Mouse (Mus musculus): ENCODE results near the gene Btf3. TPM values are rescaled to one million over a fixed set of nuclear protein-coding genes. Genes with fewer than 3 reads are reported as not detected.
A peak's percentile ranks its signal among the peaks of the same experiment; 100 is the strongest.

Gene Btf3
- total RNA-seq (2021) = 100 to 1,000 TPM; 361 to 381 TPM
- long read RNA-seq, experiment 1, transcript Btf3-201 (6 exons, 1,091 nt) = minor isoform, 11 of 332 reads
- long read RNA-seq, experiment 1, transcript Btf3-205 (6 exons, 888 nt) = major isoform, 309 of 332 reads
- long read RNA-seq, experiment 1, partial matches to known transcripts = 10 of 332 reads
- long read RNA-seq, experiment 1, other reads (novel, unspliced or antisense) = 1 of 332 reads
- long read RNA-seq, experiment 2, transcript Btf3-205 (6 exons, 888 nt) = major isoform, 171 of 182 reads
- long read RNA-seq, experiment 2, partial matches to known transcripts = 5 of 182 reads
- long read RNA-seq, experiment 2, other reads (novel, unspliced or antisense) = 0 of 182 reads

DNA sequence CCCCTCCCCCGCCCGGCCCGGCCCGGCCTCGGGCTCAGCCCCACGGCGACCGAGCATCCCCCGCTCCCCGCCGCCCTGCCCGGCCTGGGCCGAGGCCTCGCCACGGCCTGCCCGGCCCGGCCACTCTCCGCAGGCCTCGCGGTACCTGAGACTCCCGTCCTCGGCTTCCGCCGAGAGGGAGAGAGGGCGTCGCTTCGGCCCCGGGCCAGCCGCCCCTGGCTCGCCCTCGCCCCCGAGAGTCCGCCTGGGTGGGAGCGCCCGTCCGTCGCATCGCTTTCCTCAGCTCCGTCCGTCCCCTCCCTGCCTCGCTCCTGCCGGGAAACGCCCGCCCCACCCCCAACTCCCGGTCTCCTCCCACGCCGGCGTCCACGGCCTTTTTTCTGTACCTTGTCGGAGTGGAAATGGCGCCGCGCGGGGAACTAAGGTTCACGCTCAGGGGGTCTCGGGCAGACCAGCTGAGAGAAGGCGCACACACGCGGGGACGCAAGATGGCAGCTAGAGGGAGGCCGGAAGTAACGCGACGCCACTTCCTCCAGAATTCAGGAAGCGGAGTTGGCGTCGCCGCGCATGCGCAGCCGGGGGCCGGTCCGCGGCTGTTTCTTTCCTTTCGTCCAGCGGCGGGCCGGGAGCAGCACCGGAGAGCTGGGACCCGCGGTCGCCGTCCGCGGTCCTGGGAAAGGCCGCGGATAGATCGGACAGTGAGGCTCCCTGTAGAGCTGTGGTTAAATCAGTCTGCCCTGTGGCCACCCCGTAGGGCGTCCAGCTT is at the start of gene Btf3:
Gene Btf3, minus strand, starts transcription at position 527 of the 766 bp plus-strand sequence.
- DNase-seq = peak; percentile 96

DNA sequence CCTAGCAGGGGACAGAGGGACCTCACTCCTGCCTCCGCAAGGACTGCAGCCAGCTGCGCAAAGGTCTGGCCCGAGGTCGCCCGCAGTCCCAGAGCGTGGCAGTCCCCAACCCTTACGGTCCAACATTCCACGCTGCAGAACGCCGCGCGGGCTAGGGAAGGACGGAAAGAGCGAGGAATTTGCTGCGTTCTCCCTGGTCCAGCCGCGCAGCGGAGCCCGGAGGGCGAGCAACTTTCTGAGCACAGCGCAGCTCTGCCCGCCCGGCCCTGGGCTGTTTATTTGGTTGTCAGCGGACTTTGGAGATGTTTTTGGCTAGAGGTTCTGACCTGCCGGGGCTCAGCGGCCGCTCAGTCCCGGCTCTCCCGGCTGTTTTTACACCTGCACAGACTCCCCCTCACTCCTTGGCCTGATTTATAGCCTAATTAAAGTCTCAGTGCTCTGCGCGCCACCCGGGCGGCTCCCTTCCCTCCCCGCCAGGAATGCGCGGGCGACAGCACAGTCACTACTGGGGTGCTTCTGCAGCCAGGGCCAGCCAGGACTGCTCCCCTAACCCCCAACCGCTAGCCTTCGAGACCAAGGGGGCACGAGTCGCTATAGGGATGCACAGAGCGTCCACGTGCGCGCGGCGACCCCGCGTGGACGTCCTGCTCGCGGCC is 49.1 kb upstream of the Btf3 start:
- peak; percentile 18 for DNase-seq

DNA sequence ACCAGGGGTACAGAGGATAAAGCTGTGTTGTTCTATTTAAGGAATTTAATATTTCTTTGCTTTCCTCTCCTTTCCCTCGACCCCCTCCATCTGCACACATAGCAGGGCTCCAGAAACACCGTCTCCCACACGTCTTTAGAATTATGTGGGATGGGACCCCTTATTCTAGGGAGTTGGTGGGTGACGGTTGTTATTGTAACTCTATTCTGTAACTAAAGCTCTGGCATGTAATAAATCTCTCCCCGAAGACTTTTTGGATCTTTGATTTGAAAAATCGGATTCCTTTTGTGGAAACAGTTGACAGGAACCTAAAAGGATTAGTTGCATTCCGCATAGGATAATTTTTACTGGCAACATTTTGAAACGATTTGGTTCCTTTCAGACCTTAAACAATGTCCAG is 48.3 kb upstream of the Btf3 start:
- DNase-seq = no peak

DNA sequence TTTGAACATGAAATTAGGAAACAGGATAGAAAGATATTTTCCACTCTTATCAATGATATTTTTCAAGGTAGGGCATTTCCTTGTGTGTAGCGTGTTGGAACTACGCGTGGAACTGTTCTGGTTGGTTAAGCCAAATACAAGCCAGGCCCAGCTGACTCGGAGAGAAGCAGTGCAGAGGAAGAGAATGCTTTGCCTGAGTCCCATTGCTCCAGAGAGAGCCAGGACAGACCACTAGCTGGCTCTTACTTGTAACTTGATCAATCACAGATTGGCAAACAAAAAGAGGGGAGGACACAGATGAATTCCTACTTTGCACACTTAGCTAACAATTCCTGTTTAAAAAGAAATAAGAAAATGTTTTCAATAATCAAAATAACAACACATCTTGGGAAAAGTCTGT is 46.2 kb upstream of the Btf3 start:
- no peak for DNase-seq

DNA sequence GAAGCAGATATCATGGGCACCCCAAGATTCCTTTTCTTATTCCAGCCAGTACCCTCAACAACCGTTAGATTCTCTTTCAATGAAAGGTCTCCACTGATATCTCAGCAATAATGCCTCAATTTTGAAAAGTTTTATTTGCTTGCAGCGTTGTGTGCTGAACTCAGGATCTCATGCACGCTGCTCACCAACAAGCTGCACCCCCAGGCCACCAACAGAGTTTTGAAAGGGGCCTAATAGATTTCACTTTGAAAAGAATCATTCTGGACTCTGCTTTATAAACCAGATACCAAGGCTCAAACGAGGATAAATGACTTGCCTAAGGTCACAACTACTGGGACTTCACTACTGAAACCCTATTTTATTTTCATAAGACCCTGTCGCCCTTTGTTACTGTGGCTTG is 44.4 kb upstream of the Btf3 start:
- no peak for DNase-seq

DNA sequence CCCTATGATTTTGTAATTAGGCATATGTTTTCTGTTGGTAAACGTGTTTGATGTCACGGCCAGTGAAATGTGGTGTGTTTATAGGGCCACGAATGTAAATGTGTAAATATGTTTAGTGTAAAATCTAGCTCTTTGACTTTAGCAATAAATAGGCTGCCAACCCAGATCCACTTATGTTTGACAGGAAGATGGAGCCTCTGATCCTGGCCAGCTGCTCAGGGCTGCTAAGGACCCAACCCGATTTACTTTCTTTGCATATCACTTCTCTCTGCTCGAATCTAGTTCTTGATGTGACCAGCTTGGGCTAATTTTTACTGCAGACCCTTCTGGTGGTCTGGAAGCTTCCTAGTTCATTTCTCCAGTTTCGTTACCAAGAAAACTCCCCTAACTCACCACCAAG is 43.6 kb upstream of the Btf3 start:
- no peak for DNase-seq

DNA sequence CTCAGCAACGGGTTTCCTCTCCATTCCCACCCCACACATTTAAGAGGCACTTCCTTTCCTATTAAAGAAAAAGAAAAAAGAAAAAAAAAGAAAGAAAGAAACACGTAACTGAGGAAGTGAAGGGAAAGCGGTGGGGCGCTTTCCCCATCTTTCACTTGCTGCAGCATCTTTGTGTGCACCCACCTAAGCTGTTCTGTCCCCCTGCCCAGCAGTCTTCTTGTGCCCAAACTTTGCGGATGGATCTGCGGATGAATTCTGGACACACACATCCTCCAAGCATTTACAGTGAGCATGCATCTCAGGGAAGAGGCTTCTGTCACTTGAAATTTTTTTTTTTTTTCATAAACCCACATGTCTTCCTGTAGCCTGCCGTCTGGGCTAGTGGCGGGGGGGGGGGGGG is 42.5 kb upstream of the Btf3 start:
- DNase-seq = no peak

DNA sequence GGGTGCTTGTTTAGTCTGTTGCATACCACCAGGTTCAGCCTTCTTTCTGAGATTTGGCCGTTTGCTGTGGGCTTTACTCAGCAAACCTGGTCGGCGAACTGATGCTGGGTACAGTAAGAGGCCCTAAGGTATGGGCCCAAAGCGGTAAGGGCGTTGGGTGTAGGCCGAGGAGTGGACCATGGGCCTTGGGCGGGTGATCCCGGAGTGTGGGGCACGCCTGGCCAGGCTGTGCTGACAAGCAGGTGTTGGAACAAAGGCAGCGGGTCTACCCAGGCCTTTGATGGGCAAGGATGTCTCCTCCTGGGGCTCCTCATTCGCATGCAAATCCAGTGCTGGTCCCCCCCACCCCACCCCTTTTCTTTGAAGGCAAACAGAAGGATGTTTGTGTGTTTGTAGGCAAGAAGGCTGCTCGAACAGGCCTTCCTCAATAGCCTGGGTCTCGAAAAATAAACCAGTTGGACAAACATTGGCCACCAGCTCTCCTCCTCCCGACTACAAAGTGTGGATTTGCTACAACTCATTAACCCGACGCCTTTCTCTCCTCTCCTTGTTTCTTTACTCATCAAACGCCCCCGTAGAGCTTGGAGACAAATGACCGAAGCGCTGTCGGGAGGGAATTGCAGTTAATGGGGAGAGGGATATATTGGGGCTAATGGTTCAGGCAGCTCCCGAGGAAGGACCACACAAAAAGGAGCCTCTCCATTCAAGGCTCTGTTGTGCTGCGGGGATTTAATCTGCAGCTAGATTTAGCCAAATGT is 41.8 kb upstream of the Btf3 start:
- no peak for DNase-seq

DNA sequence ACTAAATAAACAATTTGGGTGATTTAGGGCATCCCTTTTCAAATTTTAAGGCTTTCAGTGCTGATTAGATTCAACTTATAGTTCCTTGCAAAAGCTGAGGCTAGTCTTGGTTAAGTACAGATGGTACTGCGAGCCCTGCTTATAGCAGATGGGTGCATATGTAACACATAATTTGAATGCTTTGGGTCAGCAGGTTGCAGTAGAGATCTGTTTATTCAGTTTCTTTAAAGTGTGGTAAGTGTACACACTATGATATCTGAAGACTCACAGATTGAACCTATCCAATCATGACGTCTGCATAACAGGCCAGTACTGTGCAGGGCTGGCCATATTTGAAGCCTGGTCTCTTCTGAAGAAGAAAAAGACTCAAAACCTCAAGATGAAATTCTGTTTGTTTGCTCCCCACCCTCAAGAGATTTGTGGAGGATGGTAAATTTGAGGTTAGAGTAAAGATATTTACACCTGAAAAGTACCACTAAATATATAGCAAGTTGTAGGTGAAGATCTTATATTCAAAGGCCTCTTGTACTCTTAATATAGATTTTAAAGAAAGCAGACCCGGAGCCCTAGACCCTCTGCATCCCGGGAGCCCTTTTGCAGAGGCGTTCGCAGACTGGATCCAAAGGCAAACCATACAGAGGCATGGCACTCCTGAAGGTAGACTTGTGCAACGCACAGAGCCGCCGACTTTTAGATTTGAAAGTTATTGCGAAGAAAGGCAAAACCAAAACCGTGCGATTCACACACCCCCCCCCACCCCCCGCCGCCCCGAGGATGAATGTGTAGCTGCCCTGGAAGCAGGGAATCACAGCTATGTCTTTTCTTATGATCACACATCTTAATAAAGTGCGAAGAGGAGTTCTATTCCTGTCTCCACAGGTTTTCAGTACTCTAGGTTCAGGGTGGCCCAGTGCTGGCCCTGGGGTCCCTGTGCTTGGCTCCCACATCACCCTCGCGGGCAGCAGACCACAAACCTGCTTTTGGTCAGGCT is 40.9 kb upstream of the Btf3 start:
- DNase-seq = no peak

DNA sequence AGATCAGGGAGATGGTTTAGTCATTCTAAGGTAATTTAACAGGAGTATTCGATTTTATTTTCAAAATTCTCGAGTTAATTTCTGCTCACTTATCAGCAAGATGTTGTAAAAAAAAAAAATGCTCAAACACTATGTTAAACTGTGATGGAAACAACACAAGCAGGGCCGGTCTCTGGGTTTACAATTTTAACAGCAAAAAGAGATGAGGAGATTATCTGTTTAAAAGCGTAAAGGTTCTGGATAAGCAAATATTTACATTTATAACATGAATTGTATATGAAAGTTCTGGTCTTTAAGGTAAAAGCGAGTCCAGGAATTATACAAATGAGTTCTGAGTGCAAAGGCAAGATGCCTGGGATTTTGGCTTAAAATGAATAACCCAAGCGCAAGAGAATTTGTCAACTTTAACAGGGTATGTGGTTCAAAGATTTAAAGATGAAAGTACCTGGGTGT is 40.2 kb upstream of the Btf3 start:
- no peak for DNase-seq

DNA sequence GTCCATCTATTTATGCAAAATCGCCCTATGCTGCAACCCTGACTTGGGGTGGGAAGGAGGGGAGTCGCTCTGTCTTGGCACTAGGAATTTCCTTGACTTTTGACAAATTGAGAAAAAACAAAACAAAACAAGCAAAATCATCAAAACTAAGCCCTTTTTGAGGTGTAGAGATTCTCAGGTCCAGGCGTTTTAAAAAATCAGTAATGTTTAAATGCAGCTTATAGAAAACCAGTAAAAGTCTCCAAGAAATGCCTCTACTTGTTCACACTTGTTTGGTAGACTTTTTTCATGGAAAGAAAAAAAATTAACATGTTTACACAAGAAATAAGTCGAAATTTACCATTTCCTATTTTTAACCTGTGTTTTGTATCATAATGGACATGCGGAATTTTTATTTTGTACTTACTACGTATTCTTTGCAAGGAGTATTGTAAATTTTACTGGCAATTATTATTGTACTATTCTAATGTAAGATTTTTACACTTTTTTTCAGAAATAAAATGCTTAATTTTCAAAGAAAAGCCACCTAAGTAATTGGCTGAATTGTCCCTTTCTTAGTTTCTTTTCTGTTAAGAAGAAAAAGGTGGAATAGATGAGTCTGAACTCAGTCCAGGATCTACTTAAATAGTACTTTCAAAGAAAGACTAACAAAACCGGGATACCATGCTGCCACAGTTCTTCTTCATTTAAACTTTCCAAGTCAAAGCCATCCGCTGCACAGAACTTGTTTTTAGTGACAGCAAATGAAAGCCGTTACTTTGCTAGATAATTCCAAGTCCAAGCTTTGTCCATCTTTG is 39.6 kb upstream of the Btf3 start:
- no peak for DNase-seq

DNA sequence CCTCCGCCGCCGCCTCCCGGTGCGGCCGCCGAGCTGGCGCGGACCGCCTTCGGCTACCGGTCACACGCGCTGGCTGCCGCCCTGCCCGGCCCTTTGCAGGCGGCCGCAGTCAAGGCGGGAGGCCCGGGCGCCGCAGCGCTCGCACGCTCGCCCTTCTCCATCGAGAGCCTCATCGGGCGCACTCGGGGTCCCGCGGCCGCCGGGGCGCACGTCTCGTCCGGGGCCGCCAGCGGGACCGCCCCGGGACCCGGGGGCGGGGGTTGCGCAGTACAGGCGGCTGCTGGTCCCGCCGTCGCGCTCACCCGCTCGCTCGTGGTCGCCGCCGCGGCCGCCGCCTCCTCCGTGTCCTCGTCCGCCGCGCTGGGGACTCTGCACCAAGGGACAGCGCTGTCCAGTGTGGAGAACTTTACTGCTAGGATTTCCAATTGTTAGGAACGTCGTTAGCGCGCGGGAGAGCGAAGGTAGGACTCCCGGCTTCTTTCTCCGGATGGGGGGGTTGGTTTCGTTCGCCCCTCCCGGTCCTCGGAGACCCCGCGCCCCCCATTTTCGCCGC is 38.8 kb upstream of the Btf3 start:
- DNase-seq = peak; percentile 34

DNA sequence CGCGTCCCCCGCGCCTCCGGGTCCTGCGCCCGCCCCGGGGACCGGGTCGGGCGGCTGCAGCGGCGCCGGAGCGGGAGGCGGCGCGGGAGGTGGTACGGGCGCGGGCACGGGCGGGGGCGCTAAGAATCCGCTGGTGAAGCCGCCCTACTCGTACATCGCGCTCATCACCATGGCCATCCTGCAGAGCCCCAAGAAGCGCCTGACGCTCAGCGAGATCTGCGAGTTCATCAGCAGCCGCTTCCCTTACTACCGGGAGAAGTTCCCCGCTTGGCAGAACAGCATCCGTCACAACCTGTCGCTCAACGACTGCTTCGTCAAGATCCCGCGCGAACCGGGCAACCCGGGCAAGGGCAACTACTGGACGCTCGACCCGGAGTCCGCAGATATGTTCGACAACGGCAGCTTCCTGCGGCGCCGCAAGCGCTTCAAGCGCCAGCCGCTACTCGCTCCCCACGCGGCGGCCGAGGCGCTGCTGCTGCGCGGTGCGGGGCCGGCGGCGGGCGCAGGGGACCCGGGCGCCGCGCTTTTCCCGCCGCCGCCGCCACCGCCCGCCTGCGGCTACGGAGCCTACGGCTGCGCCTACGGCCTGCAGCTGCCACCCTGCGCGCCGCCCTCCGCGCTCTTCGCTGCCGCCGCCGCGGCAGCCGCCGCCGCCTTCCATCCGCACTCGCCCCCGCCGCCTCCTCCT is 38.2 kb upstream of the Btf3 start:
- peak; percentile 22 for DNase-seq

DNA sequence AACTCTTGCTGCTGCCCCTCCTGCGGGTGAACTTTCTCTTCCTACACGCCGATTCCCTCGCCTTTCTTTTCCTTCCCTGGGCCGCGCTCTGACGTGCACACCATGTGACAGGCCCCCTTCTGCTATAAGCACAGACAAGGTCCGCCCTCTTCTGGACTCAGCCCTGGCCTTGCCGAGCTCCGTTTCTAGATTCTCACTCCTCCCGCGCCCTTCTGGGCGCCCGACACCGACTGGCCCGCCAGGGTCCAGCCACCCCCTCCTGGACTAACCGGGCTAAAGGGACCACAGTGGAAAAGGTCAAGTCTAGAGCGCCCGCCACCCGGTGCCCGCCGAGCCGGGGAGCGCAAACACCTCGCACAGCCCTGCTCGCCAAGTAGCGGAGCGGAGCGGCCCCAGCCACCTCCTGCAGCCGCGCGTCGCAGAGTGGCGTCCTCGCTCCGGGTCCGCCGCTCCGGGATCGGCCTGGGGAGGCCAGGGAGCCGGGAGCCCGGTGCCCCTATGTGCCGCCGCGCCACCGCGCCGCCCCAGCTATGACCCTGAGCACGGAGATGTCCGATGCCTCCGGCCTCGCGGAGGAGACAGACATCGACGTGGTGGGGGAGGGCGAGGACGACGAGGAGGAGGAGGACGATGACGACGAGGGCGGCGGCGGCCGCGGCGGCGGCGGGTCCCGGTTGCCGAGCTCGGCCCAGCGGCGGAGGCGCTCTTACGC is 37.4 kb upstream of the Btf3 start, which contains the start of gene Foxd1:
Gene Foxd1, plus strand, starts transcription at position 153 of the 712 bp plus-strand sequence.
- peak; percentile 61 for DNase-seq

DNA sequence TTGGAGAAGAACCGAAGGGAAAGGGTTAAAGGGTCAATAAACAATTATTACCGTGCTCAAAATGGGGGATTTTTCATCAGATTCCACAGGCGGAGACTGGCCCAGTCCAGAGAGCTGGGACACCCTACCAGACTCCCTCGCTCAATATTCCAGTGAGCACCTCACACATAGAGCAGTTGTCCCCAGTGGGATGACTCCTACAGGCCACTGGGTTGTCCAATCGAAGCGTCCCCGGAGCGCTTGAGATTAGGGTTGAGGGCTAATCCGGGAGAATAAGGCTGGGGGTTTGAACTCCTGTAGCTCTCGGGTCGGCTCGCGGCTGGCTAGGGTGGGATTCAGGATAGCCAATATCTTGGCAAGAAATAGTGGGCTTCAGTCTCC is 36.9 kb upstream of the Btf3 start:
- no peak for DNase-seq

DNA sequence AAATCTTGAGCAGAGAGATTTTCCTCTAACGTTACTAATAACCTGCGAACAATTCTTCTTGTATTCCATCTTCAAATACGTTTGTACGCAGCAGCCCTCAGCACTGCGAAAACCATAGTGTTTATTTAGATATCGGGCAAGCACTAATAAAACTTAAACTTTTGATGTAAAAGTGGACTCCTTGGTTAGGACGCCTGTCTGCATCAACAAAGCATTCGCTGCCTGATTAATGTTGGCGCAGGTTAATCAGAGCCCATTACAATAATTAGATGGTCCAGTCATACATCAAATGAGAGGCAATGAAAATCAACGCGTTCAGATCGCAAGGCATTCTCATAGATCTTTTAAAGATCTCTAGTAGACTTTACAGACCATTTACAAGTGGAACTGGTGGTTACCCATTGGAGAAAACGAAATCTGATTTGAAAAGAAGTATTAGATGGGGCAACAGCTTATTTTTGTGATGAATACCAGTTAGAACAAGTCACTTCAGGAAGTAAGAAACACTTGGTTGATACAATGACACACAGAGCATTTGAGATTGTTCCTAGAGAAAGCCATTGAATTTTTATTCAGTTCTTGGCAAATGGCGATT is 35.7 kb upstream of the Btf3 start:
- DNase-seq = no peak

DNA sequence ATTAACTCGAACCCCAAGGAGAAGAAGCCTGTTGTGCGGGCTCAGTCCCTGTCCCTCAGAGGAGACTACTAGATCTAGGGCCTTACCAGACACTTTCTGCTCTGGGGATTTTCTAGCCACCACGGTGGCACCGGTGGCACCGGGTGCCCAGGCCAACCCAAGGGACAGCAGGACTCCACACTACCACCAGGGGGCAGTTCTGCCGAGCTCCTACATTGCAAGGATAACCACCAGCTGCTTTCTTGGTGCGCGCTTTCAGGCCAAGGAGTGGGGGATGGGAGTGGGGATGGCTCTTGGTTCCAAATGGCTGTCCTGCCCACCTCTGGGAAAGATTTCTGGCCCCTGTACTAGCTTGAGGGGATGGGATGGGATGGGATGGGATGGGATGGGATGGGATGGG is 34.7 kb upstream of the Btf3 start:
- DNase-seq = peak; percentile 66

DNA sequence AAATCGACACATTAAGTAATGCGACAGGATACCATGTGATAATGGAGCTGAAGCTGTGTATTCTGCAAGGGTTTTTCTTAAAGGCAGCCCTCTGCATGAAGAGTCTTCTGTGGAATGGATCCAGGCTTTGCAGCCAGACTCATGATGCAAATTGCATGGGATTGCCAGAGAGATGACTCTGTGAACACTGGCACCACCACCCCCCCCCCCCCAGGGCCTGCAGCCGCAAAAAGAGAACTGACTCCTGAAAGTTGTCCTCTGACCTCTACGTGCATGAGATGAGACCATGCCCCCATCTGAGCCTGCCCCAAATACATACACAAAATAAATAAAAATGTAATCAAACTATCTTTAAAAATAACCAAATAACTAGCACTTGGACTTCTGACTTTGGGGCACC is 32.7 kb upstream of the Btf3 start:
- DNase-seq = no peak
